Mouse (Mus musculus) CD4-positive naive resting alpha-beta T cell, adult 76 days (primary cell): ENCODE results near the gene Olfr733. TPM values are rescaled to one million over a fixed set of nuclear protein-coding genes. Genes with fewer than 3 reads are reported as not detected.

Experiments
- total RNA-seq: library from RNA; stranded (reverse); gene quantifications from one replicate; pipeline ENCODE4 v1.2.4, GENCODE M21; 2023

Gene Olfr733
- not detected for total RNA-seq

GRCm38 (mm10) chr14:50301422-50301821, at the start of gene Olfr733:
Gene Olfr733, minus strand, starts transcription at chr14:50301522.

GRCm38 (mm10) chr14:50348796-50349195, 47.5 kb upstream of the Olfr733 start, which contains the start of gene Olfr735:
Gene Olfr735, minus strand, starts transcription at chr14:50348872.

GRCm38 (mm10) chr14:50326661-50327060, 25.3 kb upstream of the Olfr733 start, which contains the start of gene Olfr734:
Gene Olfr734, minus strand, starts transcription at chr14:50326761.

GRCm38 (mm10) chr14:50284106-50284505, 17.2 kb downstream of the Olfr733 start, which contains the start of gene Olfr732:
Gene Olfr732, minus strand, starts transcription at chr14:50284206.

Other genes with a start within 250 kb of the Olfr733 start
- not detected for gene Olfr726, start 210.6 kb downstream of the Olfr733 start, total RNA-seq
- not detected for gene Olfr727, start 178.3 kb downstream of the Olfr733 start, total RNA-seq
- gene Olfr728, start 158.8 kb downstream of the Olfr733 start, total RNA-seq, result not detected
- not detected for gene Olfr729, start 148.6 kb downstream of the Olfr733 start, total RNA-seq
- not detected for gene Olfr730, start 113.3 kb downstream of the Olfr733 start, total RNA-seq
- gene Olfr731, start 59.7 kb downstream of the Olfr733 start, total RNA-seq, result not detected
- gene Olfr732, start 17.3 kb downstream of the Olfr733 start, total RNA-seq, result not detected
- gene Olfr734, start 25.2 kb upstream of the Olfr733 start, total RNA-seq, result not detected
- gene Olfr735, start 47.4 kb upstream of the Olfr733 start, total RNA-seq, result not detected
- gene Tlr11, start 56.4 kb upstream of the Olfr733 start, total RNA-seq, result 0.23 TPM
- not detected for gene Olfr736, start 79.6 kb upstream of the Olfr733 start, total RNA-seq
- gene Olfr738, start 106.0 kb upstream of the Olfr733 start, total RNA-seq, result not detected
- gene Olfr739, start 117.1 kb upstream of the Olfr733 start, total RNA-seq, result not detected
- not detected for gene Olfr740, start 144.0 kb upstream of the Olfr733 start, total RNA-seq
- gene Olfr741, start 171.2 kb upstream of the Olfr733 start, total RNA-seq, result not detected
- gene Olfr742, start 202.1 kb upstream of the Olfr733 start, total RNA-seq, result not detected
- gene Olfr743, start 220.3 kb upstream of the Olfr733 start, total RNA-seq, result not detected